Mouse (Mus musculus): ENCODE measurements around the gene Adam11. TPM values are rescaled to one million over a fixed set of nuclear protein-coding genes. Genes with fewer than 3 reads are reported as not detected.
A peak's percentile ranks its signal among the peaks of the same experiment; 100 is the strongest.

The Adam11 gene
- polyA plus RNA-seq, 1 experiment from 2014 or later = 5.4 TPM

DNA sequence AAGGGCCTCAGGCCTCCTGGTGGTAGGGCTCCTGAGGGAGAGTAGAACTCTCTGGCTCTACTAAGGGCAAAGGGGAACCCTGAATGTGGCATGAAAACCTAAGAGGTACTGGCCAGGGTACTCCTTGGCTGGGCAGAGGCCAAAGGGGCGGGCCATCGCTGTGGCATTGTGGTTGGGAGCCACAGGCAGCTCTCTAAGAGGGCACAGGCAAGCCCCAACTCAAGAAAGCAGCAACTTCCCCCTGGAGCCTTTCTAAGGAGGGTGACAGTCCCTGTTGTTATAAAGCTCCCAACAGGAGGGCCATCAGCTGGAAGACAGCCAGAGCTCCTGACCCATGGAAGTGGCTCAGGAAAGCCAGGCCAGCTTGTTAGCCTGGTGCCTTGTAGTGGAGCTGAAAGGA is 2.3 kb upstream of the Adam11 start:
- no peak overlapping the region for H3K27ac ChIP-seq (ENCODE audit: low read depth, low read length)
- no peak overlapping the region for H3K9ac ChIP-seq (ENCODE audit: low read depth, low read length)
- 72% methylated on average over 2 of the region's 2 CpGs for WGBS (ENCODE audit: insufficient replicate concordance)
- peaks cover 34% of the 10 kb centered on the region for H3K27me3 ChIP-seq (ENCODE audit: control insufficient read depth, insufficient read depth, low read length)
- H3K4me2 ChIP-seq = no peak overlapping the region
- no peak overlapping the region for H3K4me3 ChIP-seq (ENCODE audit: low read depth, low read length)
- ATAC-seq (replicated peaks; ENCODE audit: insufficient number of reproducible peaks, low FRiP score, low TSS enrichment) = no peak
- no peaks in the 10 kb centered on the region for H3K9me3 ChIP-seq (replicated peaks; ENCODE audit: control insufficient read depth, low read length)
- H3K4me1 ChIP-seq (ENCODE audit: control insufficient read depth, insufficient read depth, low read length) = peaks cover 32% of the 10 kb centered on the region
- H3K36me3 ChIP-seq (ENCODE audit: control insufficient read depth, insufficient read depth, low read length) = no peaks in the 10 kb centered on the region

GRCm38 (mm10) chr11:102760805-102761308 is 382 bp upstream of the Adam11 start:
- no peak for ATAC-seq (replicated peaks; ENCODE audit: insufficient number of reproducible peaks, low FRiP score, low TSS enrichment)
- peak overlapping the region; percentile 76; the same call in 1 of the 2 replicates for H3K9ac ChIP-seq (ENCODE audit: low read depth, low read length)
- H3K27me3 ChIP-seq (ENCODE audit: control insufficient read depth, insufficient read depth, low read length) = peaks cover 41% of the 10 kb centered on the region
- WGBS (ENCODE audit: insufficient replicate concordance) = 21% methylated on average over 4 of the region's 6 CpGs
- peak overlapping the region; percentile 98 for H3K4me2 ChIP-seq
- peak overlapping the region; percentile 64 for H3K4me3 ChIP-seq (ENCODE audit: low read depth, low read length)
- 0 out of 2 replicates have a peak overlapping the region, but pooled peaks have one; percentile 24 for H3K27ac ChIP-seq (ENCODE audit: low read depth, low read length)
- no peaks in the 10 kb centered on the region for H3K36me3 ChIP-seq (ENCODE audit: control insufficient read depth, insufficient read depth, low read length)
- no peaks in the 10 kb centered on the region for H3K9me3 ChIP-seq (replicated peaks; ENCODE audit: control insufficient read depth, low read length)
- peaks cover 23% of the 10 kb centered on the region for H3K4me1 ChIP-seq (ENCODE audit: control insufficient read depth, insufficient read depth, low read length)

DNA sequence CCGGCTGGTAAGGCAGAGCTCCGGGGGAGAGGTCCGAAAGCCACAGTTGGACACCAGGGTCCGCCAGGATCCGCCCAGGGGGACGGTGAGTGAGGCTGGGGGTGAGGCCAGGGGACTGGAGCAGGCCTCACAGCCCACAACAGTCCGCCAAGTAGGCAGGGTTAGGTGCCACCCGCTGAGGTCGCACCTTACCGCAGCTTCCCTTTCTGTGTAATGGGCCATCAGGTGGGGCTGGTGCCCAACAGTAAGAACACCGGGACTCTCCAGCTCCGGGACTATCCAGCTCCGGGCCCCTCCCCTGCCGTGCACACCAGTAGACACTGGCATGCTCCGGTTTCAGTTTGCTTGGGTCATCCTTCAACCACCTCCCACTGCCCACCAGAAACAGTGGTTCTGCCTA is 1.0 kb downstream of the Adam11 start:
- Histone ChIP-seq H3K4me3 (ENCODE audit: low read depth, low read length) (peak overlapping the region; percentile 64), H3K9me3 (replicated peaks; ENCODE audit: control insufficient read depth, low read length) (no peaks in the 10 kb centered on the region), H3K4me1 (ENCODE audit: control insufficient read depth, insufficient read depth, low read length) (peaks cover 23% of the 10 kb centered on the region), H3K9ac (ENCODE audit: low read depth, low read length) (peak overlapping the region; percentile 76), H3K27ac (ENCODE audit: low read depth, low read length) (no peak overlapping the region), H3K36me3 (ENCODE audit: control insufficient read depth, insufficient read depth, low read length) (no peaks in the 10 kb centered on the region), H3K27me3 (ENCODE audit: control insufficient read depth, insufficient read depth, low read length) (peaks cover 41% of the 10 kb centered on the region), H3K4me2 (peak overlapping the region; percentile 98)
- ATAC-seq (replicated peaks; ENCODE audit: insufficient number of reproducible peaks, low FRiP score, low TSS enrichment) = no peak
- WGBS (ENCODE audit: insufficient replicate concordance) = 8% methylated on average over 15 of the region's 15 CpGs

DNA sequence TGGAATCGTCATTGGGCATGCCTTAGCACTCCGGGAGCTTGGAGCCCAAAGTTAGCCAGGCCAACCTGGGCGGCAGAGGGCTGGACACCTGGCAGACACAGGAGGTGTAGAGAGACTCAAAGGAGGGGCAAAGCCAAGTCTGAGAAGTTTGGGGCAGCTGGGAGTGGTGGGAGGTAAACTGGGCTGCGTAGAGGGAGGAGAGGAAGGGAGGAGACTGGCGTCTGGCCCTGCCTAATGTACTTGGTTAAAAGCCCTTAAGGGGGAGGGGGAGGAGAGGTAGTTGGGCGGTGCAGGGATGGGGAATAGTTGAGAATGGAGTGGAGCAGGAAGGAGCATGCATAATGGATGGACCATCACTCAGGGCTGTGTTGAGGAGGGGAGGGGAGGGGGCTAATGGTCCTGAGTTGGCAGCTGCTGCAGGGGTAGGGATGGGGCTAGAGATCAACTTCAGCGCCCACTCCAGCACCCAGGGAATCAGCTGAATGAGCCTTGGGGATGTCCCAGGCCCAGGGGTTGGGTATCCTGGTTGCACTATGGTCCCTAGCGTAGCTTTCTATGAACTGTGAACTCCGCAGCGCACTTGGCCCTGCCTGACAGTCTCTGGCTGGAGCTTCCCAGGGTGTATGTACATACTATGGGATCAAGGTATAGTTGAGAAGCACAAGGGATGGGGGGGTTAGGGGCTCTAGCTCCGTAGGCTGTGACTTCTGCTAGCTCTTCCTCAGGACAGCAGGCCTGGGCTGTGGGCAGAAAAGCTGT is 1.9 kb downstream of the Adam11 start:
- Histone ChIP-seq H3K4me3 (ENCODE audit: low read depth, low read length) (no peak overlapping the region), H3K27ac (ENCODE audit: low read depth, low read length) (no peak overlapping the region), H3K4me1 (ENCODE audit: control insufficient read depth, insufficient read depth, low read length) (peaks cover 23% of the 10 kb centered on the region), H3K27me3 (ENCODE audit: control insufficient read depth, insufficient read depth, low read length) (peaks cover 41% of the 10 kb centered on the region), H3K9ac (ENCODE audit: low read depth, low read length) (no peak overlapping the region), H3K4me2 (no peak overlapping the region), H3K9me3 (replicated peaks; ENCODE audit: control insufficient read depth, low read length) (no peaks in the 10 kb centered on the region), H3K36me3 (ENCODE audit: control insufficient read depth, insufficient read depth, low read length) (no peaks in the 10 kb centered on the region)
- 54% methylated on average over 11 of the region's 11 CpGs for WGBS (ENCODE audit: insufficient replicate concordance)
- no peak for ATAC-seq (replicated peaks; ENCODE audit: insufficient number of reproducible peaks, low FRiP score, low TSS enrichment)

GRCm38 (mm10) chr11:102765416-102765815 is 4.2 kb downstream of the Adam11 start:
- Histone ChIP-seq H3K27ac (ENCODE audit: low read depth, low read length) (no peak overlapping the region), H3K9me3 (replicated peaks; ENCODE audit: control insufficient read depth, low read length) (no peaks in the 10 kb centered on the region), H3K36me3 (ENCODE audit: control insufficient read depth, insufficient read depth, low read length) (no peaks in the 10 kb centered on the region), H3K4me2 (no peak overlapping the region), H3K27me3 (ENCODE audit: control insufficient read depth, insufficient read depth, low read length) (peaks cover 34% of the 10 kb centered on the region), H3K4me3 (ENCODE audit: low read depth, low read length) (no peak overlapping the region), H3K4me1 (ENCODE audit: control insufficient read depth, insufficient read depth, low read length) (peaks cover 25% of the 10 kb centered on the region), H3K9ac (ENCODE audit: low read depth, low read length) (no peak overlapping the region)
- ATAC-seq (replicated peaks; ENCODE audit: insufficient number of reproducible peaks, low FRiP score, low TSS enrichment) = no peak
- 76% methylated on average over 5 of the region's 5 CpGs for WGBS (ENCODE audit: insufficient replicate concordance)

DNA sequence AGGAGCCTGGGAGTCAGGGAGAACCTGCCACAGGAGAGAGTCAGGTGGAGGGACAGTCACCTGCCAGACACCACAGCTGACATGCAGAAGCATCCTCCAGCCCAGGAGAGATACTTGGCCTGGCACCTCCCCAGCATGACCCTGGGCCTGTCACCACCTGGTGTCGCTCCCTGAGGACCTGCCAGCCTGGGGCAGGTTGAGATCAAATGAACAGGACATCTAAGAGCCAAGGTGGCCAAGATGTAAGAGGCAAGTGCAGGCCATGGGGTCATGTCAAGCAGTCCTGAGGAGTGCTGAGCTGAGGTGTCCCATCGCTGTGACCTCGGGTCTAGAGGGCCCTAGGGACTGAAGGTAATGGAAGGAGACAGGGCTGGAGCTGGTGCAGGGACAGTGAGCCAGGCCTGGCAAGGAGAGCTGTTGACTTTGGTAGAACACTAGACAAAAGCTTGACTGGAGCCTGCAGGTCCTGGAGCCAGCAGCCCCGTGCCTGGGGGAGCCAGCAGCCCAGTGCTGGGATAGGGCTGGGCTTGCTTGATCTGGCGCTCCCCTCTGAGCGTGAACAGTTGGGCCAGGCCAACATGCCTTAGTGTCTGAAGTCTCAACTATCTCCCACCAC is 5.9 kb downstream of the Adam11 start:
- no peaks in the 10 kb centered on the region for H3K9me3 ChIP-seq (replicated peaks; ENCODE audit: control insufficient read depth, low read length)
- H3K4me2 ChIP-seq = no peak overlapping the region
- WGBS (ENCODE audit: insufficient replicate concordance) = 61% methylated on average over 6 of the region's 6 CpGs
- H3K4me1 ChIP-seq (ENCODE audit: control insufficient read depth, insufficient read depth, low read length) = peaks cover 24% of the 10 kb centered on the region
- no peak overlapping the region for H3K27ac ChIP-seq (ENCODE audit: low read depth, low read length)
- no peak for ATAC-seq (replicated peaks; ENCODE audit: insufficient number of reproducible peaks, low FRiP score, low TSS enrichment)
- no peaks in the 10 kb centered on the region for H3K36me3 ChIP-seq (ENCODE audit: control insufficient read depth, insufficient read depth, low read length)
- no peak overlapping the region for H3K9ac ChIP-seq (ENCODE audit: low read depth, low read length)
- H3K4me3 ChIP-seq (ENCODE audit: low read depth, low read length) = no peak overlapping the region
- peaks cover 30% of the 10 kb centered on the region for H3K27me3 ChIP-seq (ENCODE audit: control insufficient read depth, insufficient read depth, low read length)

DNA sequence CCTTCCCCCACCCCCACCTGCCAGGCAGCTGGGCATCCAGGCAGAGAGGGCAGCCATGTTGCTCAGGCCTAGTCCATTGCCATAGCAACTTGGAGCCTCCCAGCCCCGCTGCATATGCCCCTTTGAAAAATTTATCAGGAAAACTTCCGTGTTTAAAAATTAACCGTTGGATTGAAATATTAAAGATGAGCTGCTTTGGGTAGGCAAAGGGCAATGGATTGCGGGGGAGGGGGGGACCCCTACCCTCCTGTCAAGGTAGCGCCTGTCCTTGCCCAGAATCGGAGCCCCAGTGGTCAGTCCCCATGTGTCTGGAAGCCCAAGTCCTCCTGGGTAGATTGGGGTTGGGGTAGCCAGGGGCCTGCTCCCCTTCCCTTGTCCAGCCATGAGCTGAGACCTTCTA is 7.9 kb downstream of the Adam11 start:
- Histone ChIP-seq H3K27me3 (ENCODE audit: control insufficient read depth, insufficient read depth, low read length) (peaks cover 22% of the 10 kb centered on the region), H3K9ac (ENCODE audit: low read depth, low read length) (no peak overlapping the region), H3K27ac (ENCODE audit: low read depth, low read length) (no peak overlapping the region), H3K4me1 (ENCODE audit: control insufficient read depth, insufficient read depth, low read length) (peaks cover 20% of the 10 kb centered on the region), H3K4me3 (ENCODE audit: low read depth, low read length) (no peak overlapping the region), H3K9me3 (replicated peaks; ENCODE audit: control insufficient read depth, low read length) (no peaks in the 10 kb centered on the region), H3K36me3 (ENCODE audit: control insufficient read depth, insufficient read depth, low read length) (no peaks in the 10 kb centered on the region), H3K4me2 (no peak overlapping the region)
- ATAC-seq (replicated peaks; ENCODE audit: insufficient number of reproducible peaks, low FRiP score, low TSS enrichment) = no peak
- WGBS (ENCODE audit: insufficient replicate concordance) = 76% methylated on average over 6 of the region's 6 CpGs

DNA sequence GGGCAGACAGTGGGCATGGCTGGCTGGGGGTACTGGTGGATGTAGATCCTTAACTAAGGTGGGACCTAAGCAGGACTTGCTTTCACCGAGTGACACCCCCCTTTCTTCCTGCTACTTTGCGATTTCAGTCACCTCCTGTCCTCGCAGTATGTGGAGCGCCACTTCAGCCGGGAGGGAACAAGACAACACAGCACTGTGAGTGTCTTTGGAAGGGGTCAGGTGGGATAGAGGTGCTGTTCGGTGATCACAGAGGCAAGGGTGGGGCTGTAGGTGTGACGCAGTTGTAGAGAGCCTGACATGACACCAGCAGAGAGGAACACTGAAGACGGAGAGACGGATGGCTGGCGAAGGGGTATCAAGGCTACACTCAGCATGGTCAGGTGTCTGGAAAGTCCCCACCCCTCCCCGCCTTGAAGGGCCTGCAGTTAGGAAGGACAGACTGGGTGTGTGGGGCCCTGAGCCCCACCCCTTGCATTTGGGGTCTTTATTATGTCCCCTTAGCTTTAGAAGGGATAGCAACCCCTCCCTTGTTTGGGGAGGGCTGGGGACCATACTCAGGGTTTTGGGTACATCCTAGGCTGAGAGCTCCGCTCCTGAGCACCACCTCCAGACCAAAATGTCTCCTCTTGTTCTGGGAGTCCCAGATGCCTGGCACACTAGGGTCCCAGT is 8.9 kb downstream of the Adam11 start:
- Histone ChIP-seq H3K4me1 (ENCODE audit: control insufficient read depth, insufficient read depth, low read length) (peaks cover 20% of the 10 kb centered on the region), H3K4me2 (peak overlapping the region; percentile 22; the same call in 1 of the 2 replicates), H3K9me3 (replicated peaks; ENCODE audit: control insufficient read depth, low read length) (no peaks in the 10 kb centered on the region), H3K27ac (ENCODE audit: low read depth, low read length) (peak overlapping the region; percentile 54), H3K27me3 (ENCODE audit: control insufficient read depth, insufficient read depth, low read length) (peaks cover 16% of the 10 kb centered on the region), H3K4me3 (ENCODE audit: low read depth, low read length) (no peak overlapping the region), H3K36me3 (ENCODE audit: control insufficient read depth, insufficient read depth, low read length) (no peaks in the 10 kb centered on the region), H3K9ac (ENCODE audit: low read depth, low read length) (peak overlapping the region; percentile 22; the same call in 1 of the 2 replicates)
- WGBS (ENCODE audit: insufficient replicate concordance) = 66% methylated on average over 12 of the region's 12 CpGs
- no peak for ATAC-seq (replicated peaks; ENCODE audit: insufficient number of reproducible peaks, low FRiP score, low TSS enrichment)
